Mouse (Mus musculus) kidney, adult 8-10 months (tissue): ENCODE measurements at regions not wholly inside any gene's neighbourhood (a gene's known extent, or its start where the extent isn't known, plus 50 kb on each side); places are given as distances from the start of the nearest gene placed in this dataset.
"Not testable (repeated sequence)": the region's sequence is repeated elsewhere in the genome, so short reads cannot be mapped to it uniquely, and the experiment has no call there.

Source experiments
- DNase-seq, 2 experiments: peaks; one replicate each; pipeline ENCODE4 v3.0.0; 2022

DNA sequence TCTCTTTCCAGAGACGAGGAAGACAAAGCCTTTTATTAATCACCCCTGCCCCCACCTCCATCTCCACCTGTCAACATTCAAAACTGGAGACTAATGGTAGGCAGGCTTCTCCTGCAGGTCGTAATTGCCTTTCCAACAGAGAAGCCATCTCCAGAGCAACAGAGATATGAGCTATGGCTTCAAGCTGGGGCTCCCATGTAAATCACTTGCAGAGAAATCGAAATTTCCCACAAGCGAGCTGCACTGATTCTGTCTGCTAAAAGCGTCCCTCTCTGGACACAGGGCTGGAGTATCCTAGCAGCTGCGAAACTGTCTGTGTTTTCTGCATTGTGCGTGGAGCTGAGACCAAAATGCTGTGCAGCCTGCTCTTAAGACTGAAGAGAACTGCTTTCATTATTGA, 176.6 kb downstream of the Cartpt start:
- DNase-seq, result no peak

DNA sequence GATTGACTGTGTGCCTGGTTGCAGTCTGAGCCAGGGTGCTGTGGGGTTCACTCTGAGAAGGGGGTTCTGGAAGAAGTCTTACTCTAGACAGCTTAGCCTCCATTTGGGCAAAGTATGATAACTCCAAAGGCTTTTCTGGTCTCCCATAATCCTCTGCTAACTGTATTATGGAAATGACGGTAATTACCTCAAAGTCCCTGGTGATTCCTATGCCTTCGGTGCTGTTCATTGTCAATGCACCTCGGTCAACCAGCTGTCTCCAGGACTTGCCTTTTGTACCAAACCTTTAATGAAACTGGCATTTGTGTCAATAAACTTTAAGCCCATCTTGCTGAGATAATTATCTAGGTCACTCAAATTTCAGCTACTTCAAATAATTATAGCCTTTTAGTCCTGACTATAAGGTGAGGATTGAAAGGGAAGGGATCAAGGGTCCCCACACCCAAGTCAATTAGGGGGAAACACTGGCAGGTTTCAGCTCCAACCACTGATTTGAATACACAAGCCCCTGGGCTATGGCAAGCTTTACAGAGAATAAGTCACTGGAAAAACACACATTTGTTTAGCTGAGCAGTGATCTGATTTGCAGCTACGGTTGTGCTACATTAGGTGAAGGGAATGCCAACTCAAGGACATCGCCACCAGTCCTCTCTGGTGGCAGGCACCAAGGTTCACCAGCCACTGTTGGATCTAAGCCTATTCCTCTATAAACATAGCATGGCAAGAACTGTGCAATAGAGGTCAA, 177.5 kb downstream of the Cartpt start:
- DNase-seq, result peak; percentile 12 to 61

DNA sequence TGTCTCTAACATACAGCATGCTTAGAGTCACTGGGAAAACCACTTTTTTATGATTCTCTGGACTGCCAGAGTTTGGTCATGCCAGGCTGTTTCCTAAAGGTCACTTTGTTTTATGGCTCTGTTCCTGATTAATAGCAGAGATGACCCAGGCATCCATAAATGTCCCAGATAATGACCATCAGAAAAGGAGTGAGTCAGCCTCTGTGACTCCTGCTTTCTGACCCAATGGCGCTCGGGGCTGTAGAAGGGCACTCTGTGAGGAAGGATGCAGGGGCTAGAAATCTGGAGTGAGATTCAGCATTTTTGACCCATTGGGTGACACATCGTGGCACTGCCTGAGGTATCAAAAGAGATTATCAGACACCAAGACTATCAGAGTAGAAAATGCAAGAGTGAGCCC, 180.3 kb downstream of the Cartpt start:
- no peak for DNase-seq

DNA sequence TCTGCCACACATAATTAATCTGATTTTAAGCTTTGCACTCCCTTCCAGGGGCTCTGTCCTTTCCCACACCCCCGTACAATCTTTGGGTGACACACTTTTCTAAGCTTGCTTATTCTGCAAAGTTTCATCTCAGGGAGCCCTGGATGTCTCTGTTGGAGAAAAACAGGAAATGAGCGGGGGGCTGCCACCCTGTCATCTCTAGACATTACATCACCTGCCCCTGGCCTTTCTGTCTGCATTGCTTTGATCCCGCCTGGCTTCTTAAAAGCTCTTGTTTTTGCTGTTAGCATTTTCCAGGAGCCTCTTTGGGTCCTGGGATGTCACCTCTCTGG, 180.2 kb upstream of the Map1b start:
- no peak for DNase-seq

DNA sequence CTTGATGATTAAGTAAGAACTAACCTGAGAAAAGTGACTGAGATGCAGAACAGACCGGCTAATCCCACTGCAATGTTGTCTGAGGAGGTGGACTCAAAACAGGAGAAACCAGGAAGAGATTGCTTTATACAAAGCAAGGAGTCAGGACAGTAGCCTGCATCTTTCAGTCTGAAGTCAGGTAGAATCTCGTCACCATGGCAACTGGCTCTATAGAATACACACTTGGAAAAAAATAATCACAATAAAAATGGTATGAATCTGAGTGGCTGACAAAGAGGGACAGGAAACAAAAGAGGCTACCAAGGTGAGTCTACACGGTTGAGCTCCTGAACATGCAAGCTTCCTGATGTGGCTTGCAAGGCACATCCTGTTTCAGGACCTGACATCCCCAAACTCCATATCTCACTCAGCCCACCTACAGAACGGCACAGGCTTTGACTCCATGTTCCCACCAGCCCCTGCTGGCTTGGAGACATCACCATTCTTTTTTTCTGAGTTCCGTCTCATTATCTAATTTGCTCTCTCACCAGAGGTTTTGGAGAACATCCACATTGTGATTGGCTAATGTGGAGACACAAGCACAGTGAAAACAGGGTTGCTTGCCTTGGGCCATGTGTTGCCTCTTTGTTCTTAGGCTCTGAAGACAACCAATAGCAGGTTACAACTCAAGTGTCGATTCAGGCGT, 179.7 kb upstream of the Map1b start:
- DNase-seq, result no peak

- DNase-seq, result no peak
Observed at GRCm38 (mm10) chr13:99679934-99680333, 163.6 kb upstream of the Map1b start.

DNA sequence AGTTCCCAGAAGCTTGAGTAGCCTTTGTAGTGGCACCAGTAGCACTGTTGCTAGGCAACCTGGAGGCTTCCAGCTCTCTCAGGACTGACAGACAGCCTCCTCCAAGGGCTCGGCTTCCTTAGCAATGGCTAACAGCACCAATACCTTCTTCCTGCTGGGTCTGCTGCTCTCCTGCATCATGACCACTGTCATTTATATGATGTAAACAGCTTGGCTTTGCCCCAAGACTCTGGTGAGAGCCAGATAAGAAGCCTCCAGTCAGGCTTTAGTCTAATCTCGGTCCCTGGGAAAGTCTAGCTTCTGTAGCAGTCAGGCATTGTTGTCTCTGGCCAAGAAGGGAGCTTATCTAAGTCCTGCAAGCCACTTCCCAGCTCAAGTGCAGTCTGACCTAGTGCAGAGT, 163.1 kb upstream of the Map1b start:
- DNase-seq, result no peak

DNA sequence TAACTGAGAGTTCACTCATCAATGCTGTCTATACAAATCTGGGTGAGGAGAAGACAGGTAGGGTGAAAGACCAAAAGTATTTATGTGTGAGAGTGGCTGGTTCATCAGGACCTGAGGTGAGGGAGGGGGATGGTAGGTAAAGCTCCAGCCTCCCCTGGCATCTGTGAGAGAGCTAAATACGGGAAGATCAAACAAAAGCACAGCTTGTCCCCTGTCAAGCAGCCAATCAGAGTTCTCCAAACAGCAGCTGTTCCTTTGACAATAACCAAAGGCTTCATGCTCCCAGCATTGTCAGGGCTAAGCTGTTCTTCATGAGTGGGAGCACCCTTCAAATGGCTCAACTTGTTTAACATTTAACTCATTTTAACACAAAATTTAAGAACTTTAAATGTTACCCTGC, 160.1 kb upstream of the Map1b start:
- no peak for DNase-seq

GRCm38 (mm10) chr13:99675951-99676350, 159.6 kb upstream of the Map1b start:
- DNase-seq, result no peak

DNA sequence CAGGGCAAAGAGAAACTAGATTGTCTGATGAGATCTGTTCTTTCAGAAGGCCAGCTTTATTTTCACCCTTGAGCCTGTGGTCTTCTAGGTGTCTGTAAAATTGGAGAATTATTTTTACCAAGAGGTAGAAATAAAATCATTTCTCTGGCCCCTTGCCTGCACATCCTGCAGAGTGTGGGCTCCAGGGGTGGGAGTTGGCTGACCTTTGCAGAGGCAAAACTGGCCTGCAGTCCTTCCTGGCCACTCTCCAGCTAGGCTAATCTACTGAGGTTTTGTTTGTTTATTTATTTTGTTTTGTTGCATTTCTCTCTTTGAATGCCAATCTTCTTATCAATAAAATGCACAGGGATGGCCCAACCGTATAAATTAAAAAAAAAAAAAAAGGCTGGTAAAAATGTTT, 156.4 kb upstream of the Map1b start:
- DNase-seq, result no peak

DNA sequence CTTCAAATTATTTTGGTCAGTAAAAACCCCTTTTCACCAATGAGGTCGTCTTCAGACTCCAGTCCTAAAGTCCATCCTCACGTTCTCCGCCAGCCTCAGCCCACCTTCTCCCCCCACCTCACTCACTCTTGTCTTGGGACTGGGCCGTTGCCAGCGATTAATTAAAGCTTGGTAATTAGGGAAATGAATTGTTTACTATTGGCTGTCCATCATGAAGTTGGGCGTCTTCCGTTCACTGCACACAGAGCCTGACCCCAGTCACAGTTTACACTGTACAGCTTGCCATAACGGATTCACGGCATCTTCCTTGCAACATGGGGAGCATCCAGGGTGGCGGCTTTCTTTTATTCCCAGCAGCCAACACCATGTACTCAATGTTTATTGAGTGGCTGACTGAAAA, 155.4 kb upstream of the Map1b start:
- no peak for DNase-seq

- DNase-seq, result no peak
Observed at GRCm38 (mm10) chr13:99669987-99670534, 153.7 kb upstream of the Map1b start.

DNA sequence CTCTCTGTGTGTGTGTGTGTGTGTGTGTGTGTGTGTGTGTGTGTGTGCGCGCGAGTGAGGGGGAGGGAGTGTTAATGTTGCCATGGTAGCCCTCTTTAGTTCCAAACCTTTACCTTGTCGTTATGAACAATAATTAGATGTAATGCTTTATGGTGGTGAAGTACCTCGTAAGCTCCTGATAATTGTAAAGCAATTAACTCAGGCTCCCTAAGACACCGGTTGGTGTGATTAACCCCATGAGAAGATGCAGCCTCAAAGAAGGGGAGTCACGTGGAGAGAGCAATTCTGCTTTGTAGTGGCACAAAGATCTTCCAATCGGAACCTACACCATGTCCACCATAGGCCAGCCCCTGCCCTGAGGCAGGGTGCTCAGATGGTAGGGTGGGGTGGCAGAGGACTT, 152.3 kb upstream of the Map1b start:
- no peak for DNase-seq

GRCm38 (mm10) chr13:99666086-99666485, 149.7 kb upstream of the Map1b start:
- DNase-seq, result no peak

DNA sequence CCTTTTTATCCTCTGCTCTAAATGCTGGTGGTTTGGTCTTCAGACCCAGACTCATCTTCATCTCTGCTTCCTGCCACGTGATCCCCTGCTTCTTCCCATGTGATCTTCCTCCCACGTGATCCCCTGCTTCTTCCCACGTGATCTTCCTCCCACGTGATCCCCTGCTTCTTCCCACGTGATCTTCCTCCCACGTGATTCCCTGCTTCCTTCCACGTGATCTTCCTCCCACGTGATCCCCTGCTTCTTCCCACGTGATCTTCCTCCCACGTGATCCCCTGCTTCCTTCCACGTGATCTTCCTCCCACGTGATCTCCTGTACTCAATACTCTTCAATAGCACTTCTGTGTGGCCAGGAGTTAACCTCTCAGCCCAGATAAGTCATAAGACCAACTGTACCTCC, 147.1 kb upstream of the Map1b start:
- not testable (repeated sequence) for DNase-seq

GRCm38 (mm10) chr13:99647661-99648204, 131.4 kb upstream of the Map1b start:
- DNase-seq, result no peak

- no peak for DNase-seq
Observed at GRCm38 (mm10) chr13:99644771-99645170, 128.4 kb upstream of the Map1b start.

DNA sequence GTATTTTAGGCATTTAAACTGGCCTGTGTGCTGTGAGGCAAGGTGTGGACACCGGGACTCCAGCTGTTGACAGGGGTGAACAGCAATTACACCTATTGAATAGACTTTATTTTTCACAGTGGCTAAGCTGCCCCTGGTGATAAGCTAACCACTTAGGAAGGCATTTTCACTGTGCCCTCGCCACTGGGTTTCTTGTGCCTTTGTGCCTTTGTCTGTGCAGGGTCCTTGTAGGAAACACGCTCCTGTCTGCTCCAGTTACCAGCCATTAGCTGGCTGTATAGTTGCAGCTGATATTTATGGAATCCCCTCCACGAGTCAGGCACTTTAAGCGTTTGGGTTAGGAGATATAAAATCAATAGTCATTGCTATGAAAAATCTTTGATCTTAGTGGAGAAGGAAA, 126.5 kb upstream of the Map1b start:
- no peak for DNase-seq

GRCm38 (mm10) chr13:99642301-99642700, 126.0 kb upstream of the Map1b start:
- no peak for DNase-seq

DNA sequence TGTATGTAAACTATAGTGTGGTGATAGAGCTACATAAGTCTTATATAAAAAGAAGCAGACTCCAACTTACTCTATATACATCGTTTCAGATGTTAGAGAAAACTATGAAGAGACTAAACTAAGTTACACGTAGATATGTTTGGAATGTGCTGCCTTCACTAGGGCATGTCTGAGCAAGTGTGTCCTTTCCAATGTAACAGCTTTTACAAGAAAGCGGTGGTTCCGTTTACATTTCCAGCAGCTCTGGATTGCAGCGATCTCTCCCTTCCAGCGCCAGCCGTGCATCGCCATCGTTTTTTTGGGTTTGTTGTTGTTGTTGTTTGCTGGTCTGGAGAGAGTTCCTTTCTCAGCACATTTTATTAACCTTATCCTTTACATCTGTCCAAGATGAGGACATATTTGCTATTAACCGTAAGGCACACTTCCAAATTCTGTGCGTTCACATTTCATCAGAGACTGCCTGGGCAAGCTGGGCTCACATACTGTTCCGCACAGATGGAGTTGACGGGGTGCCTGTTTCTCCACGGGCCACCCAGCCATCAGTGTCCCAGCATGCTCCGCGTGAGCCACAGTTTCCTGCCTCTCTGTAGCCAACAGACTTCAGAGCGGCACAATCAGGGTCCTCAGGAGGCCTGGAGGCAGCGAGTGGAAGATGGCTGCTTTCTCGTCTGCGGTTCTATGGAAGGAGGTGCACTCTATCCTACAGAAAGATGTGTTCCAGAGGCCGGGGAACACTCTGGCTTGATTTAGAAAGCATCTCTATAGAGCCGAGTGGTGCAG, 125.2 kb upstream of the Map1b start:
- DNase-seq, result no peak

DNA sequence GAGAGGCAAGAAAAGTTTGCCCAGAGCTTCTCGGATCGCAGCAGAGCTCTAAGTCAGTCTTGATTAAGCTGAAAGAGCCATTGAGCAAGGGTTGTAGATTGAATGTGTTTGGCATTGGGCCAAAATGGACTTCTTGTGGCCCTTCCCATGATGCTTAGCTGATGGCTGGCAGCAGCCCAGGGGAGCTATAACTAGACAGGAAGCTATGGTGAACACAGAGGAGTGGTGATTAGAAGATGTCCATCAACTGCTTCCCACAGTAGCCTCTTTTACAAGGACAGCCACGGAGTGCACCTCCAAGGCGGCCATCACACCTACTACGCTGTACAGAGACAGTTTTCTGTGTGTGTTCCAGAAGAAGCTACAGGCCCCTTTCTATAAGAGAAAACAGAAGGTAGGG, 116.4 kb upstream of the Map1b start:
- DNase-seq, result no peak

GRCm38 (mm10) chr13:99630800-99631199, 114.5 kb upstream of the Map1b start:
- no peak for DNase-seq

DNA sequence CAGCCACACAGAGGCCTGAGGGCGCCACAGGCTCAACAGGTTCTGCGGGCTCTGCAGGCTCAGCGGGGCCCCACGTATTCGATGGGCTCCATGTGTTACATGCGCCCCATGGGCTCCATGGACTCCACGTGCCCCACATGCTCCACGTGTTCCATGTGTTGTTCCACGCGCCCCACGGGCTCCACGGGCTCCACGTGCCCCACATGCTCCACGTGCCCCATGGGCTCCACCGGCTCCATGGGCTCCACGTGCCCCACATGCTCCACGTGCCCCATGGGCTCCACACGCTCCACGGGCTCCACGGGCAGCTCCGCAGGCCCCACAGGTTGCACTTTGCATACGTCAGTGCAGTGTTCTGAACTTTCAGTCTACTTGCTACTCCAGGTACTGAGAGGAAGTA, 114.0 kb upstream of the Map1b start:
- no peak for DNase-seq

- no peak for DNase-seq
Observed at GRCm38 (mm10) chr13:99625196-99625595, 108.9 kb upstream of the Map1b start.
